Mouse (Mus musculus) R1 (cell line): ENCODE data around the gene Med22.

ENCODE experiments used
- DNase-seq: peaks from one replicate; pipeline ENCODE4 v3.0.0-alpha.2; 2018; ENCODE audit warnings: low read depth, low spot score

Med22 gene

GRCm38 (mm10) chr2:26870666-26871065, 39.8 kb downstream of the Med22 start:
- DNase-seq = peak; percentile 72

GRCm38 (mm10) chr2:26864879-26865278, 45.6 kb downstream of the Med22 start, which contains the start of gene Abo:
Abo (minus strand) TSS chr2:26864979.
- DNase-seq = no peak

DNA sequence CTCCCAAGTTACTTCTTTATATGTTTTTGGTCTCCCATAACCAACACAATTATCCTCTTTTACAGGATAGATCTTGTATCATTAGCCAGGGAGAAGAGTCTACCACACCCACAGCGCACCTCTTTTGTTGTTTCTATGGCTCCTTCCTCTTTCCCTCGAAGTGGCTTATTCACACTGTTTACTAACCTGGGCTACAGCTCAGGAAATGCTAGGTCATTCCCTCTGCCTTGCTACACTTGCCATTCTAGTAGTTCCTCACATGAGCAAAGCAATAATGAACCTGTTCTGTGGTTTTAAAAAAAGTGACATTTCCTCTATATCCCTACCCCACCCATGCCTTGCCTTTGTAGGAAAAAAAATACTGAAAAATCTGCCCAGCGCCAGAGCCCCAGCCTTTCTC, 47.6 kb downstream of the Med22 start:
- no peak for DNase-seq
